Mouse (Mus musculus): ENCODE results near the gene Ttyh2. TPM values are rescaled to one million over a fixed set of nuclear protein-coding genes. Genes with fewer than 3 reads are reported as not detected.

Gene Ttyh2
- polyA plus RNA-seq, 1 experiment from 2014 or later = 22.1 TPM

- ChIA-PET POLR2A (interaction anchor here (0.8 kb wide), 1 partner anchor 41 kb away, joined by 3 read pairs; the partner anchor contains the start of gene Dnaic2), CTCF (no interaction called here)
- no peak for DNase-seq (ENCODE audit: low read depth, low spot score)
- H3K27me3 ChIP-seq = no peaks in the 10 kb centered on the region
- no peak for ATAC-seq
- TF ChIP-seq CTCF (IDR thresholded peaks at IDR 0.05) = no peak
- in situ Hi-C loops (cut with MboI; ENCODE audit: low pct_unique_long_range_greater_than_20kb) = no loop called here
Measured at GRCm38 (mm10) chr11:114686221-114686959, 11.2 kb downstream of the Ttyh2 start.

GRCm38 (mm10) chr11:114687574-114688188 lies 12.4 kb downstream of the Ttyh2 start:
- no peaks in the 10 kb centered on the region for H3K27me3 ChIP-seq
- CTCF ChIA-PET = interaction anchor here (0.7 to 1.4 kb wide), 4 partner anchors 9 to 19 kb away, joined by 3 to 6 read pairs (median 4); partner anchors contain the start of gene Rpl38
- in situ Hi-C loops (cut with MboI; ENCODE audit: low pct_unique_long_range_greater_than_20kb) = no loop called here
- POLR2A ChIA-PET = no interaction called here
- no peak for TF ChIP-seq CTCF (IDR thresholded peaks at IDR 0.05)
- peak; percentile 37 for ATAC-seq
- DNase-seq (ENCODE audit: low read depth, low spot score) = peak; percentile 84

- ChIA-PET POLR2A (no interaction called here), CTCF (interaction anchor here (1.4 kb wide), 1 partner anchor 15 kb away, joined by 6 read pairs; no protein-coding TSS in a partner anchor)
- ATAC-seq (no peak), DNase-seq (ENCODE audit: low read depth, low spot score) (no peak)
- TF ChIP-seq CTCF (IDR thresholded peaks at IDR 0.05) = no peak
- in situ Hi-C loops (cut with MboI; ENCODE audit: low pct_unique_long_range_greater_than_20kb) = no loop called here
- H3K27me3 ChIP-seq = no peaks in the 10 kb centered on the region
Measured at GRCm38 (mm10) chr11:114688729-114689128, 13.5 kb downstream of the Ttyh2 start.

- no peak for DNase-seq (ENCODE audit: low read depth, low spot score)
- POLR2A ChIA-PET = interaction anchor here (0.6 kb wide), 1 partner anchor 27 kb away, joined by 3 read pairs; no protein-coding TSS in a partner anchor
- no peak for TF ChIP-seq CTCF (IDR thresholded peaks at IDR 0.05)
- CTCF ChIA-PET = interaction anchor here (1.2 kb wide), 1 partner anchor 55 kb away, joined by 3 read pairs; no protein-coding TSS in a partner anchor
- in situ Hi-C loops (cut with MboI; ENCODE audit: low pct_unique_long_range_greater_than_20kb) = no loop called here
- no peak for ATAC-seq
- H3K27me3 ChIP-seq = no peaks in the 10 kb centered on the region
Measured at GRCm38 (mm10) chr11:114690192-114690591, 15.0 kb downstream of the Ttyh2 start.

GRCm38 (mm10) chr11:114691454-114692182 lies 16.4 kb downstream of the Ttyh2 start:
- no peak for TF ChIP-seq CTCF (IDR thresholded peaks at IDR 0.05)
- ATAC-seq (no peak), DNase-seq (ENCODE audit: low read depth, low spot score) (no peak)
- no peaks in the 10 kb centered on the region for H3K27me3 ChIP-seq
- in situ Hi-C loops (cut with MboI; ENCODE audit: low pct_unique_long_range_greater_than_20kb) = no loop called here
- ChIA-PET POLR2A (interaction anchor here (0.6 kb wide), 1 partner anchor 268 kb away, joined by 3 read pairs; no protein-coding TSS in a partner anchor), CTCF (no interaction called here)

- TF ChIP-seq CTCF (IDR thresholded peaks at IDR 0.05) = no peak
- ChIA-PET CTCF (interaction anchor here (1.4 kb wide), 1 partner anchor 30 kb away, joined by 3 read pairs; no protein-coding TSS in a partner anchor), POLR2A (no interaction called here)
- ATAC-seq (no peak), DNase-seq (ENCODE audit: low read depth, low spot score) (no peak)
- H3K27me3 ChIP-seq = no peaks in the 10 kb centered on the region
- in situ Hi-C loops (cut with MboI; ENCODE audit: low pct_unique_long_range_greater_than_20kb) = no loop called here
Measured at GRCm38 (mm10) chr11:114692601-114693000, 17.4 kb downstream of the Ttyh2 start.

- TF ChIP-seq CTCF (IDR thresholded peaks at IDR 0.05) = no peak
- ChIA-PET CTCF (interaction anchor here (1.4 kb wide), 1 partner anchor 29 kb away, joined by 3 read pairs; no protein-coding TSS in a partner anchor), POLR2A (no interaction called here)
- no peaks in the 10 kb centered on the region for H3K27me3 ChIP-seq
- in situ Hi-C loops (cut with MboI; ENCODE audit: low pct_unique_long_range_greater_than_20kb) = no loop called here
- DNase-seq (ENCODE audit: low read depth, low spot score) (no peak), ATAC-seq (no peak)
Measured at GRCm38 (mm10) chr11:114693456-114693855, 18.2 kb downstream of the Ttyh2 start.

GRCm38 (mm10) chr11:114694451-114694850 lies 19.2 kb downstream of the Ttyh2 start:
- no peak for TF ChIP-seq CTCF (IDR thresholded peaks at IDR 0.05)
- in situ Hi-C loops (cut with MboI; ENCODE audit: low pct_unique_long_range_greater_than_20kb) = no loop called here
- ChIA-PET CTCF (no interaction called here), POLR2A (no interaction called here)
- H3K27me3 ChIP-seq = no peaks in the 10 kb centered on the region
- DNase-seq (ENCODE audit: low read depth, low spot score) (no peak), ATAC-seq (no peak)

- H3K27me3 ChIP-seq = no peaks in the 10 kb centered on the region
- in situ Hi-C loops (cut with MboI; ENCODE audit: low pct_unique_long_range_greater_than_20kb) = no loop called here
- DNase-seq (ENCODE audit: low read depth, low spot score) = no peak
- no peak for ATAC-seq
- POLR2A ChIA-PET = no interaction called here
- TF ChIP-seq CTCF (IDR thresholded peaks at IDR 0.05) = no peak
- CTCF ChIA-PET = no interaction called here
Measured at GRCm38 (mm10) chr11:114698496-114698895, 23.3 kb downstream of the Ttyh2 start.

GRCm38 (mm10) chr11:114699511-114699910 lies 24.3 kb downstream of the Ttyh2 start:
- ATAC-seq (no peak), DNase-seq (ENCODE audit: low read depth, low spot score) (no peak)
- no peak for TF ChIP-seq CTCF (IDR thresholded peaks at IDR 0.05)
- ChIA-PET CTCF (interaction anchor here (1.2 kb wide), 1 partner anchor 19 kb away, joined by 4 read pairs; no protein-coding TSS in a partner anchor), POLR2A (no interaction called here)
- in situ Hi-C loops (cut with MboI; ENCODE audit: low pct_unique_long_range_greater_than_20kb) = no loop called here
- H3K27me3 ChIP-seq = no peaks in the 10 kb centered on the region

Data from Patski (cell line).